Mouse (Mus musculus) midbrain, embryonic 16.5 days (tissue): ENCODE results near the gene Whrn. TPM values are rescaled to one million over a fixed set of nuclear protein-coding genes. Genes with fewer than 3 reads are reported as not detected.

Experiments
- ATAC-seq: fragments of 200-750 bp; cut with Nextera tagmentation; 2 replicates; pipeline ENCODE4 v1.8.0; 2017; ENCODE audit warnings: moderate TSS enrichment
- H3K27ac ChIP-seq: fragments of 300-500 bp; sonication (generic); 2 replicates; pipeline ENCODE4 v1.5.1; 2014; ENCODE audit warnings: mild to moderate bottlenecking, low read length, mixed read lengths
- H3K27me3 ChIP-seq: fragments of 300-500 bp; sonication (generic); 2 replicates; pipeline ENCODE4 v1.6.1; 2014; ENCODE audit warnings: low read depth, low read length, mixed read lengths; ENCODE audit not compliant: control insufficient read depth, insufficient read depth
- H3K36me3 ChIP-seq: fragments of 300-500 bp; sonication (generic); 2 replicates; pipeline ENCODE4 v1.6.1; 2014; ENCODE audit warnings: mild to moderate bottlenecking, low read length, moderate library complexity, mixed read lengths; ENCODE audit not compliant: control insufficient read depth, insufficient read depth
- H3K4me1 ChIP-seq: fragments of 300-500 bp; sonication (generic); 2 replicates; pipeline ENCODE4 v1.6.1; 2014; ENCODE audit warnings: mild to moderate bottlenecking, low read length, mixed read lengths; ENCODE audit not compliant: control insufficient read depth, insufficient read depth
- H3K4me2 ChIP-seq: fragments of 300-500 bp; sonication (generic); 2 replicates; pipeline ENCODE4 v1.6.1; 2014; ENCODE audit warnings: mild to moderate bottlenecking, low read length, mixed read lengths
- H3K4me3 ChIP-seq: fragments of 300-500 bp; sonication (generic); 2 replicates; pipeline ENCODE4 v1.5.1; 2014; ENCODE audit warnings: low read depth, mild to moderate bottlenecking, low read length, moderate library complexity, mixed read lengths
- H3K9ac ChIP-seq: fragments of 300-500 bp; sonication (generic); 2 replicates; pipeline ENCODE4 v1.6.1; 2014; ENCODE audit warnings: low read depth, low read length, mixed read lengths
- H3K9me3 ChIP-seq: fragments of 300-500 bp; sonication (generic); replicated peaks from 2 replicates; pipeline ENCODE4 v1.6.1; 2014; ENCODE audit warnings: mild to moderate bottlenecking, low read length, mixed read lengths; ENCODE audit not compliant: control insufficient read depth, poor library complexity, severe bottlenecking
- WGBS: fragments of 180-500 bp; shearing (Covaris S2); extraction: QIAGEN DNeasy Blood & Tissue Kit; methylation state at CpG from one replicate; pipeline ENCODE4 v1.1.7; 2014; 5-methylcytosine and 5-hydroxymethylcytosine counted together
- polyA plus RNA-seq: library from polyadenylated mRNA; unstranded; fragments of >200 nt; fragmentation: Nextera tagmentation; extraction: Ambion mirVana; gene quantifications from 2 replicates; pipeline ENCODE4 v1.2.1, GENCODE M21; 2015

Whrn gene
- polyA plus RNA-seq, 1 experiment from 2014 or later: 4.9 TPM

DNA sequence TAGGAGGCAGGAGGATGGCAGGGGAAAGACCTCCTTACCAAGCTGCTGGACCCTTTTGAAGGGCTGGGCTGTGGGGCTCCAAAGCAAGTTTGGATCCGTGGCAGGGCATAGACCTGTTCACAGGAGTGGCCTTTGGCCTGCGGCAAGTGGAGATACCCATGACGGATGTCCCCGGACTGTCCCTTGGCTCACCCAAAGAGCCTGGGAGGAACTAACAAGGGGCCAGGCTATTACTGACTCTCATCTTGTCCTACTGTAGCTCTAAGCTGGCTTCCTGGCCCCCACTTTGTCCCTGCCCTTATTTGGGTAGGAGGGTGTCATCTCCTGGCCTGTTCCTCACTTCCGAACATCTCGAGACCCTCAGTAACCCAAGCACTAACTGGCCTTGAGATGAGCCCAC, 93.2 kb downstream of the Whrn start:
- no peaks in the 10 kb centered on the region for H3K27me3 ChIP-seq
- H3K27ac ChIP-seq: peak overlapping the region; percentile 63
- H3K36me3 ChIP-seq: no peaks in the 10 kb centered on the region
- peak overlapping the region; percentile 33; the same call in 1 of the 2 replicates for H3K4me2 ChIP-seq
- 63% methylated on average over 6 of the region's 6 CpGs for WGBS
- H3K4me1 ChIP-seq: peaks cover 25% of the 10 kb centered on the region
- no peak overlapping the region for H3K9ac ChIP-seq
- H3K4me3 ChIP-seq: no peak overlapping the region
- H3K9me3 ChIP-seq: no peaks in the 10 kb centered on the region
- peak; percentile 4; the same call in 1 of the 2 replicates for ATAC-seq

- Histone ChIP-seq H3K9me3 (no peaks in the 10 kb centered on the region), H3K4me1 (peaks cover 25% of the 10 kb centered on the region), H3K4me3 (no peak overlapping the region), H3K27me3 (no peaks in the 10 kb centered on the region), H3K4me2 (no peak overlapping the region), H3K27ac (no peak overlapping the region), H3K36me3 (no peaks in the 10 kb centered on the region), H3K9ac (no peak overlapping the region)
- 99% methylated on average over 8 of the region's 10 CpGs for WGBS
- ATAC-seq: no peak
Observed at GRCm38 (mm10) chr4:63402056-63402455, 93.7 kb downstream of the Whrn start.

DNA sequence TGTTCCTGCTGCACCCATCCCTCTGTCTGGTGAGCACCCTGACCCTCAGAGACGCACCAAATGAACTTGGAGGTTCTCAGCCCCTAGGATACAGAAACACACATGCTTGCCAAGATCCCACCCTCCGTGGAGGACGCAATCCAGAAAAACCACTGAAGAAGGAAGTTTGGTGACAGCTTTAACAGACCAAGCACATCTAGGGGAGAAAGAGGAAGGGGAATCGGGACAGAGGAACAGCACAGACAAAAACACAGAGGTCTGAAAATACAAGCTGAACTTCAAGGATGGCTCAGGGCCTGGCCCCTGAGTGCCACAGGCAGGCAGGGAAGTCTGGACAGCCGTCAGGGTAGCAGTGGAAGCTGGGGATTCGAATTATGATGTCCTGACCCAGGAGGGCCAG, 94.2 kb downstream of the Whrn start:
- no peak for ATAC-seq
- Histone ChIP-seq H3K4me2 (no peak overlapping the region), H3K9me3 (no peaks in the 10 kb centered on the region), H3K4me3 (no peak overlapping the region), H3K27me3 (no peaks in the 10 kb centered on the region), H3K27ac (no peak overlapping the region), H3K9ac (no peak overlapping the region), H3K4me1 (peaks cover 25% of the 10 kb centered on the region), H3K36me3 (no peaks in the 10 kb centered on the region)
- 76% methylated on average over 6 of the region's 6 CpGs for WGBS

DNA sequence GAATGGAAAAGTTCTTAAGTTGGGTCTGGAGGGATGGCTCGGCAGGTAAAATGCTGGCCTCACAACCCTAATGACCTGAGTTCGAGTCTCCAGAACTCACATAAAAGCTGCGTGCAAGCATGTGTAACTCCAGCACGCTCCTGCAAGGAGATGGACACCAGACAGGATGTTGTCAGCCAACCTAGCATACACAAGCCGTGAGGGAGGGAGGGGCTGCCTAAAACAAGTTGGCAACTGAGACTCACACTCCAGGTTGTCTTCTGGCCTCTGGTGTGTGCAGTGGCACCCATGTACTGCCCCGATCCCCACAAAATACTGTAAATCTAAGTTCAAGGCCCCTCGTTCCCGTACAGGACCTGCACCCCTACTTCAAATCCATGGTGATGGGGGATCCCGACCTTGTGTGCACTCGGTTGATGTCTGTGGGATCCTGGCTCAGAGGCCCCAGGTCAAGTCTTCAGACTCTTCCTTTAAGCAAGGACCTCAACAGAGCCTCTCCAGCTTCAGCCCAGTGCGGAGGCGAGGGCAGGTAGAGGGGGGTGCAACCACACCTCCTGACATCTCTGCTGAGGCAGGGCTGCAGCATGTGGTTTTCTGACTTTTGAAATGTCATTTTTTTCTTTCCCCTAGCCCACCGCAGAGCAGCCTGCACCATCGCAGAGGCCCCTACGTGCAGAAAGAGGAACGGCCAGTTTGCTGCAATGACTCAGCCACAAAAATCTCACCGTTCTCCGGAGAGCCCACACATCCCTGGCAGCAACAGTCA, 95.1 kb downstream of the Whrn start:
- Histone ChIP-seq H3K36me3 (no peaks in the 10 kb centered on the region), H3K27me3 (no peaks in the 10 kb centered on the region), H3K4me1 (peaks cover 25% of the 10 kb centered on the region), H3K9ac (no peak overlapping the region), H3K9me3 (no peaks in the 10 kb centered on the region), H3K4me3 (no peak overlapping the region), H3K27ac (no peak overlapping the region), H3K4me2 (no peak overlapping the region)
- no peak for ATAC-seq
- WGBS: 93% methylated on average over 18 of the region's 18 CpGs

DNA sequence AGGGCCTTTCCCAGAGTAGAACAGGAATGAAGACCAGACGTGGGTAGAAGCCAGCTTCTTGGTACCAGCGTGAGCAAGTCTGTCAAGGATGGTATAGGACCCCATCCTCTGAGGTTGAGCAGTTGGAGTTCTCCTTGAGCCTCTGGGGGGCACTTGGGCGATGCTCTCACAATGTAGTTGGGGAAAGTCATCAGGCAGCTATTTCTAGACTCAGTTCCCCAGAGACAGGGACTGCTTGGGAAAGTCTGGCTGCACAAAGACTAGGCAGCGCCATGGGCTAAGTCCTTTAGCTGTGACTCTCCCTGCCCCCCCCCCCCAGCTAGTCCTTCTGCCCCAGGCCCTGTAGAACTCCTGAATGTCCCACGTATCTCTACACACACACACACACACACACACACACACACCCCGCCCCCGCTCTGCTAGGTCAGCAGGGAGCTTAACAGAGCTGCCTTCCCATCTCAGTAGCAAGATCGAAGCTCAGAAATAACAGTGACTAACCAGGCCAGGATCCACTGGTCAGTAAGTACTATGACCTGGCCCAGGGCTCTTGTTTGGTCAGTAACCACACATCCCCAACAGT, 96.0 kb downstream of the Whrn start:
- no peak overlapping the region for H3K27ac ChIP-seq
- ATAC-seq: no peak
- no peaks in the 10 kb centered on the region for H3K27me3 ChIP-seq
- H3K9ac ChIP-seq: no peak overlapping the region; the same call in 1 of the 2 replicates
- no peak overlapping the region for H3K4me2 ChIP-seq
- no peaks in the 10 kb centered on the region; the same call in 1 of the 2 replicates for H3K36me3 ChIP-seq
- H3K4me3 ChIP-seq: no peak overlapping the region
- H3K9me3 ChIP-seq: no peaks in the 10 kb centered on the region
- H3K4me1 ChIP-seq: peaks cover 18% of the 10 kb centered on the region
- 51% methylated on average over 8 of the region's 8 CpGs for WGBS

GRCm38 (mm10) chr4:63398854-63399609, 96.8 kb downstream of the Whrn start:
- ATAC-seq: no peak
- H3K4me1 ChIP-seq: peaks cover 13% of the 10 kb centered on the region
- H3K9me3 ChIP-seq: no peaks in the 10 kb centered on the region
- H3K27me3 ChIP-seq: no peaks in the 10 kb centered on the region
- H3K4me2 ChIP-seq: no peak overlapping the region
- no peaks in the 10 kb centered on the region; the same call in 1 of the 2 replicates for H3K36me3 ChIP-seq
- H3K4me3 ChIP-seq: no peak overlapping the region
- H3K9ac ChIP-seq: no peak overlapping the region; the same call in 1 of the 2 replicates
- WGBS: 74% methylated on average over 11 of the region's 11 CpGs
- H3K27ac ChIP-seq: no peak overlapping the region

- Histone ChIP-seq H3K4me1 (peaks cover 4% of the 10 kb centered on the region), H3K4me2 (no peak overlapping the region), H3K9ac (no peak overlapping the region), H3K9me3 (no peaks in the 10 kb centered on the region), H3K27me3 (no peaks in the 10 kb centered on the region), H3K27ac (no peak overlapping the region), H3K36me3 (peaks cover 2% of the 10 kb centered on the region; the same call in 1 of the 2 replicates), H3K4me3 (no peak overlapping the region)
- ATAC-seq: no peak
- WGBS: 85% methylated on average over 10 of the region's 10 CpGs
Observed at GRCm38 (mm10) chr4:63397981-63398537, 97.7 kb downstream of the Whrn start.

DNA sequence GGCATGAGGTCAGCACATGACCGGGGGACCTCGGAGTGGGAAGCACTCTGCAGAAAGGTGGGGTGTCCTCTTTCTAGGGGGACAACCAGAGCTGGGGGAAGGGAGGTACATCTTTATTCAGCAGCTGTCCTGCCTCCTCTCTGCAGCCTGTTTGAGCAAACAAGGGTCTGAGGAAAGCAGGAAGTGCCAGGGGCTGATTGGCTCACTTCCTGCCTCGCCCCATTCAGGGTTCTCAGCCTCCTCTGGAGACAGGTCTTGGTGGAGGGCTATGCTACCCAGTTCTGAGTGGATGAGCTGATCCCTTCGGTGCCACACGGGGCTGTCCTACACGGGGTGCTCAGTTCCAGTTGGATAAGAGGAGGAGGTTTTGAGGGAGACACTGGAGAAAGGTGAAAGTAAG, 104.5 kb downstream of the Whrn start:
- peaks cover 2% of the 10 kb centered on the region; the same call in 1 of the 2 replicates for H3K36me3 ChIP-seq
- H3K9me3 ChIP-seq: no peaks in the 10 kb centered on the region
- H3K4me3 ChIP-seq: no peak overlapping the region
- H3K9ac ChIP-seq: no peak overlapping the region
- H3K27me3 ChIP-seq: no peaks in the 10 kb centered on the region
- no peak overlapping the region for H3K4me2 ChIP-seq
- 93% methylated on average over 6 of the region's 6 CpGs for WGBS
- peaks cover 6% of the 10 kb centered on the region; the same call in 1 of the 2 replicates for H3K4me1 ChIP-seq
- H3K27ac ChIP-seq: no peak overlapping the region
- ATAC-seq: no peak
